Mouse (Mus musculus) heart, adult 2 months (tissue): ENCODE results near the gene Lrrc4. TPM values are rescaled to one million over a fixed set of nuclear protein-coding genes. Genes with fewer than 3 reads are reported as not detected.

ENCODE experiments used
- DNase-seq, 2 experiments: peaks; one replicate each; pipeline ENCODE4 v3.0.0; 2021
- H3K27ac ChIP-seq: fragments of 200-600 bp; 2 replicates; pipeline ENCODE4 v1.8.1; 2022
- H3K27me3 ChIP-seq: fragments of 200-500 bp; 2 replicates; pipeline ENCODE4 v1.6.1; 2012; ENCODE audit warnings: mild to moderate bottlenecking, low read length, inconsistent platforms, mixed read lengths; ENCODE audit not compliant: control insufficient read depth, insufficient read depth
- H3K36me3 ChIP-seq: fragments of 200-500 bp; 2 replicates; pipeline ENCODE4 v1.6.1; 2012; ENCODE audit warnings: low read length, inconsistent platforms; ENCODE audit not compliant: control insufficient read depth, insufficient read depth
- H3K4me1 ChIP-seq: fragments of 200-500 bp; 2 replicates; pipeline ENCODE4 v1.6.1; 2011; ENCODE audit warnings: low read length; ENCODE audit not compliant: control insufficient read depth, insufficient read depth
- H3K4me3 ChIP-seq: fragments of 200-600 bp; 2 replicates; pipeline ENCODE4 v1.8.1; 2022
- H3K79me2 ChIP-seq: fragments of 200-500 bp; replicated peaks from 2 replicates; pipeline ENCODE4 v1.6.1; 2012; ENCODE audit warnings: mild to moderate bottlenecking, inconsistent platforms, low read length, moderate library complexity, mixed read lengths; ENCODE audit not compliant: control insufficient read depth, insufficient read depth
- H3K9ac ChIP-seq: fragments of 200-500 bp; 2 replicates; pipeline ENCODE4 v1.6.1; 2012; ENCODE audit warnings: low read depth, mild to moderate bottlenecking, control low read depth, inconsistent platforms, low read length, mixed read lengths
- CTCF ChIP-seq: fragments of 200-600 bp; IDR thresholded peaks from 2 replicates; pipeline ENCODE4 v1.8.1; 2022; ENCODE audit warnings: antibody characterized with exemption, mild to moderate bottlenecking, moderate library complexity
- EP300 ChIP-seq: fragments of 200-500 bp; IDR thresholded peaks from 2 replicates; pipeline ENCODE4 v1.6.1; 2011; ENCODE audit warnings: low read depth, low read length, control low read depth; ENCODE audit not compliant: insufficient read depth
- POLR2A ChIP-seq: fragments of 200-500 bp; IDR thresholded peaks from 2 replicates; pipeline ENCODE4 v1.6.1; 2011; ENCODE audit warnings: mild to moderate bottlenecking, low read depth, low read length, control low read depth; ENCODE audit not compliant: insufficient read depth
- WGBS: fragments of 180-500 bp; shearing (Covaris S2); methylation state at CpG from one replicate; pipeline ENCODE4 v1.1.7; 2018; 5-methylcytosine and 5-hydroxymethylcytosine counted together
- intact Hi-C: fragments of 180-260 bp; cut with DNase I; formaldehyde crosslinking; loops from one replicate; pipeline ENCODE4 v1.15.1; 2025
- polyA plus RNA-seq: library from polyadenylated mRNA; depleted of rRNA; stranded (reverse); fragments of >200 nt; gene quantifications from 2 replicates; pipeline ENCODE4 v1.2.3, GENCODE M21; 2012
- total RNA-seq, 2 experiments: library from RNA; stranded (reverse); gene quantifications; 2 replicates each; pipeline ENCODE4 v1.2.3; 2021

Lrrc4 gene
- total and polyA plus RNA-seq, 3 experiments: 0.43 to 0.68 (median 0.47) TPM

GRCm38 (mm10) chr6:28706108-28706975, 125.2 kb downstream of the Lrrc4 start:
- Histone ChIP-seq H3K4me3 (no peak overlapping the region), H3K27ac (no peak overlapping the region), H3K4me1 (peaks cover 8% of the 10 kb centered on the region), H3K27me3 (no peaks in the 10 kb centered on the region), H3K79me2 (no peaks in the 10 kb centered on the region), H3K9ac (no peak overlapping the region), H3K36me3 (peaks cover 11% of the 10 kb centered on the region)
- DNase-seq: no peak
- WGBS: 72% methylated on average over 8 of the region's 8 CpGs
- intact Hi-C loops: no loop called here
- TF ChIP-seq POLR2A (no peak), EP300 (no peak), CTCF (no peak)

- Histone ChIP-seq H3K36me3 (peaks cover 11% of the 10 kb centered on the region), H3K27ac (no peak overlapping the region; the same call in 1 of the 2 replicates), H3K4me1 (peaks cover 8% of the 10 kb centered on the region), H3K79me2 (no peaks in the 10 kb centered on the region), H3K4me3 (no peak overlapping the region), H3K9ac (no peak overlapping the region), H3K27me3 (no peaks in the 10 kb centered on the region)
- whole genome bisulfite sequencing: 41% methylated on average over 6 of the region's 6 CpGs
- DNase-seq: peak in 1 of 2 experiments; percentile 29
- TF ChIP-seq POLR2A (no peak), EP300 (no peak), CTCF (no peak)
- intact Hi-C loops: no loop called here
Observed at GRCm38 (mm10) chr6:28705384-28706107, 126.0 kb downstream of the Lrrc4 start.

GRCm38 (mm10) chr6:28704612-28705011, 126.9 kb downstream of the Lrrc4 start:
- no peak for DNase-seq
- H3K27ac ChIP-seq: no peak overlapping the region; the same call in 1 of the 2 replicates
- intact Hi-C loops: no loop called here
- H3K4me1 ChIP-seq: peaks cover 8% of the 10 kb centered on the region
- H3K4me3 ChIP-seq: no peak overlapping the region
- TF ChIP-seq EP300 (no peak), CTCF (no peak), POLR2A (no peak)
- 26% methylated on average over 6 of the region's 6 CpGs for WGBS
- H3K79me2 ChIP-seq: no peaks in the 10 kb centered on the region
- H3K9ac ChIP-seq: no peak overlapping the region
- H3K27me3 ChIP-seq: no peaks in the 10 kb centered on the region
- peaks cover 10% of the 10 kb centered on the region for H3K36me3 ChIP-seq

GRCm38 (mm10) chr6:28697214-28697613, 134.3 kb downstream of the Lrrc4 start:
- no peak for TF ChIP-seq EP300
- TF ChIP-seq CTCF: no peak
- no peak for TF ChIP-seq POLR2A
- H3K9ac ChIP-seq: no peak overlapping the region
- intact Hi-C loops: no loop called here
- no peaks in the 10 kb centered on the region for H3K27me3 ChIP-seq
- H3K36me3 ChIP-seq: no peaks in the 10 kb centered on the region
- no peaks in the 10 kb centered on the region for H3K79me2 ChIP-seq
- no peaks in the 10 kb centered on the region for H3K4me1 ChIP-seq
- H3K27ac ChIP-seq: no peak overlapping the region
- 97% methylated on average over 3 of the region's 3 CpGs for WGBS
- no peak overlapping the region for H3K4me3 ChIP-seq
- DNase-seq: no peak

- Histone ChIP-seq H3K9ac (no peak overlapping the region), H3K79me2 (no peaks in the 10 kb centered on the region), H3K27ac (no peak overlapping the region), H3K36me3 (no peaks in the 10 kb centered on the region), H3K4me1 (no peaks in the 10 kb centered on the region), H3K4me3 (no peak overlapping the region), H3K27me3 (no peaks in the 10 kb centered on the region)
- no peak for DNase-seq
- intact Hi-C loops: no loop called here
- no peak for TF ChIP-seq EP300
- no peak for TF ChIP-seq CTCF
- TF ChIP-seq POLR2A: no peak
Observed at GRCm38 (mm10) chr6:28692659-28693058, 138.9 kb downstream of the Lrrc4 start.

GRCm38 (mm10) chr6:28687776-28688175, 143.8 kb downstream of the Lrrc4 start:
- Histone ChIP-seq H3K9ac (no peak overlapping the region), H3K27ac (no peak overlapping the region), H3K79me2 (no peaks in the 10 kb centered on the region), H3K27me3 (no peaks in the 10 kb centered on the region), H3K4me3 (no peak overlapping the region), H3K4me1 (no peaks in the 10 kb centered on the region), H3K36me3 (no peaks in the 10 kb centered on the region; the same call in 1 of the 2 replicates)
- intact Hi-C loops: no loop called here
- 78% methylated on average over 5 of the region's 5 CpGs for WGBS
- DNase-seq: no peak
- TF ChIP-seq CTCF: no peak
- no peak for TF ChIP-seq EP300
- no peak for TF ChIP-seq POLR2A
